Mouse (Mus musculus): ENCODE data around the gene Fzr1. TPM values are rescaled to one million over a fixed set of nuclear protein-coding genes. Genes with fewer than 3 reads are reported as not detected.

The Fzr1 gene
- total and polyA plus RNA-seq, 2 experiments from 2014 or later, result 98.3 to 147 TPM

DNA sequence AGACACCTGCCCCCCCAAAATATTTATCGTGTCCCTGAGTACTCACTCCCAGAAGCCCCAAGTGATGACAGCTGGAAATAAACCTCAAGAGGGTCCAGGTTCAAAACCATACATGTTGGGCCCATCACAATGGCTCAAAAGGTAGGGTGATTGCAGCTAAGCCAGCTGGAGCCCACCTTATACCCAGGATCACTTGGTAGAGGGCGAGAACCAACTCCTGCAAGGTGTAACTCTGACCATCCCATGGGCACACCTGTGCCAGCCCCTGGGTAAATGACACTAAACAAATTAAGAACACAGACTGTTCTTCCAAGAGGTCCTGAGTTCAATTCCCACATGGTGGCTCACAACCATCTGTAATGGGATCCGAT is 852 bp upstream of the Fzr1 start:
- Histone ChIP-seq H3K9me3 (ENCODE audit: low read length) (no peaks in the 10 kb centered on the region), H3K4me1 (ENCODE audit: insufficient read depth, low read length) (peaks cover 12% of the 10 kb centered on the region), H3K9ac (replicated peaks; ENCODE audit: low read length, poor library complexity, severe bottlenecking) (peak overlapping the region; percentile 15), H3K27ac (ENCODE audit: low read depth, low read length) (peak overlapping the region; percentile 13), H3K27me3 (ENCODE audit: insufficient read depth, low read length) (no peaks in the 10 kb centered on the region), H3K36me3 (ENCODE audit: insufficient read depth, low read length) (peaks cover 4% of the 10 kb centered on the region), H3K4me2 (ENCODE audit: low read depth, low read length, poor library complexity, severe bottlenecking) (peak overlapping the region; percentile 87), H3K4me3 (ENCODE audit: low read depth, low read length) (peak overlapping the region; percentile 79)
- DNase-seq (ENCODE audit: low spot score) (no peak), ATAC-seq (ENCODE audit: low FRiP score) (no peak; the same call in 1 of the 2 replicates)
- 56% methylated on average over 3 of the region's 3 CpGs for WGBS
- TF ChIP-seq CTCF (IDR thresholded peaks at IDR 0.05), result no peak

GRCm38 (mm10) chr10:81378553-81379182 is 352 bp upstream of the Fzr1 start:
- Histone ChIP-seq H3K36me3 (ENCODE audit: insufficient read depth, low read length) (peaks cover 5% of the 10 kb centered on the region), H3K27ac (ENCODE audit: low read depth, low read length) (peak overlapping the region; percentile 13), H3K4me2 (ENCODE audit: low read depth, low read length, poor library complexity, severe bottlenecking) (peak overlapping the region; percentile 87), H3K9ac (replicated peaks; ENCODE audit: low read length, poor library complexity, severe bottlenecking) (peak overlapping the region; percentile 89), H3K9me3 (ENCODE audit: low read length) (no peaks in the 10 kb centered on the region), H3K4me3 (ENCODE audit: low read depth, low read length) (peak overlapping the region; percentile 79), H3K27me3 (ENCODE audit: insufficient read depth, low read length) (no peaks in the 10 kb centered on the region), H3K4me1 (ENCODE audit: insufficient read depth, low read length) (peaks cover 12% of the 10 kb centered on the region)
- TF ChIP-seq CTCF (IDR thresholded peaks at IDR 0.05), result peak; percentile 45
- under 1% methylated on average over 46 of the region's 46 CpGs for WGBS
- DNase-seq (ENCODE audit: low spot score), result peak; percentile 100
- ATAC-seq (ENCODE audit: low FRiP score), result peak; percentile 97

DNA sequence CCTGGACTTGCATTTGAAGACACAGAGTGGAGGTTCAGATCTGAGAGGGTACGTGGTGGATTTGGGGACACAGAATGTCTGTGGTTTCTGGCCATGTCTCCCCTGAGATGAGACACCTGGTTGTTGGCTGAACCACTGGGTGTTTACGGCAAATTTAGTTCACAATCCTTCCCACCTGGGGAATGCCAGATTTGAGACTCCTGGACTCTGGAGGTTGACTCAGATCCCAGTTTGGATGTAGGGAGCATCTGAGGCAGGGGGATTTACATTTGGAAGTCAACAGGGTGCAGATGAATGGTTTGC is 1.0 kb downstream of the Fzr1 start:
- Histone ChIP-seq H3K9me3 (ENCODE audit: low read length) (no peaks in the 10 kb centered on the region), H3K4me2 (ENCODE audit: low read depth, low read length, poor library complexity, severe bottlenecking) (peak overlapping the region; percentile 87), H3K4me1 (ENCODE audit: insufficient read depth, low read length) (peaks cover 12% of the 10 kb centered on the region), H3K27me3 (ENCODE audit: insufficient read depth, low read length) (no peaks in the 10 kb centered on the region), H3K36me3 (ENCODE audit: insufficient read depth, low read length) (peaks cover 8% of the 10 kb centered on the region), H3K9ac (replicated peaks; ENCODE audit: low read length, poor library complexity, severe bottlenecking) (peak overlapping the region; percentile 89), H3K27ac (ENCODE audit: low read depth, low read length) (peak overlapping the region; percentile 82), H3K4me3 (ENCODE audit: low read depth, low read length) (peak overlapping the region; percentile 79)
- DNase-seq (ENCODE audit: low spot score) (no peak), ATAC-seq (ENCODE audit: low FRiP score) (no peak)
- 44% methylated on average over 2 of the region's 2 CpGs for WGBS
- TF ChIP-seq CTCF (IDR thresholded peaks at IDR 0.05), result no peak

DNA sequence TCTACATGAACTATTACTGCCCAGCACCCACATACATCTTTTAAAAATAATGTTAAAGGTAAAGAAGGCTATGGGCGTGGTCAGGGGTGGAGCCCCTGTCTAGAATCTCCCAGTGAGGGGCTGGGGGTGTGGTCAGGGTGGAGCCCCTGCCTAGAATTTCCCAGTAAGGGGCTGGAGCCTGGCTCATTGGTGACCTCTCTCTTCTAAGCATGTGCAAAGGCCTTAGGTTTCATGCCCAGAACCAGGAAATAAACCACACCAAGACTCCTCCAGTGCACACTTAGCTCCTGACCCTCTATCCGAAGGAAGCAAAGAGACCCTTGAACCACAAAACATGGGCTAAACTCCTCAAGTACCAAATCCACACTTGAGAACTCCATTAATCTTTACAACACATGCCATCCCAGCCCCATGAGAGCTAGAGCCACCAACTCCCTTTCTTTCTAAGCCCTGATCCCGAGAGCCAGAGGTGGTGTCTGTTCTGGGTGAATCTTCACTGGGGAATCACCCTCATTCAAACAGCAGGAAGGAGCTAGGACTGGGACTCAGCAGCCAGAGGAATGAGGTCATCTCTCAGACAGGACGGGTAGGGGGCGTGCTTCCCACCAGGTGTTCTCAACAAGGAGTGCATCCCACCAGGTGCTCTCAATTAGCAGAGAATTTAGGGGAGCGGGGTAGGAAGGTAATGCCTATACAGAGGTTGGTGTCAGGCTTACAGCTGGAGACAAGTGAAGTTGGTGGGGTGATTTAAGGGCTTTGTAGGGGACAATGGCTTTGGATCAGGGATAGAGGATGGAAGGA is 1.6 kb downstream of the Fzr1 start:
- H3K4me1 ChIP-seq (ENCODE audit: insufficient read depth, low read length), result peaks cover 12% of the 10 kb centered on the region
- 41% methylated on average over 6 of the region's 6 CpGs for WGBS

DNA sequence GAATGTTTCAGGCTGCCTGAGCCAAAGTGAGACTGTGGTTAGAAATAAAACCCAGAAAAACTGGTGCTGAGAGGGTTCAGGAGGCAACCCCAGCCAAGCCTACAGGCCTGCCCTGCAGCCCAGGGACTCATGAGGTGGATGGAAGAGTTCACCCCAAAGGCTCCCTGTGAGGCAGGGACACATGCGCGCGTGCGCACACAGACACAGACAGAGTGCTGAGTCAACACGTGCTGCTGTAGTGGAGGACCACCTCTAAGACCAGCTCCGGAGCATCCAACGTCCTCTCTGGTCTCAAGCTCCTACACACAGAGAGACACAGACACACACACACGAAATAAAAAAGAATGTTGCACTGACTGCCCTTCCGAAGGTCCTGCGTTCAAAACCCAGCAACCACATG is 3.0 kb downstream of the Fzr1 start:
- Histone ChIP-seq H3K4me1 (ENCODE audit: insufficient read depth, low read length) (peaks cover 12% of the 10 kb centered on the region), H3K36me3 (ENCODE audit: insufficient read depth, low read length) (peaks cover 18% of the 10 kb centered on the region), H3K9ac (replicated peaks; ENCODE audit: low read length, poor library complexity, severe bottlenecking) (no peak overlapping the region), H3K4me3 (ENCODE audit: low read depth, low read length) (no peak overlapping the region), H3K27me3 (ENCODE audit: insufficient read depth, low read length) (no peaks in the 10 kb centered on the region), H3K4me2 (ENCODE audit: low read depth, low read length, poor library complexity, severe bottlenecking) (no peak overlapping the region), H3K9me3 (ENCODE audit: low read length) (no peaks in the 10 kb centered on the region), H3K27ac (ENCODE audit: low read depth, low read length) (no peak overlapping the region)
- 97% methylated on average over 10 of the region's 10 CpGs for WGBS
- DNase-seq (ENCODE audit: low spot score) (no peak), ATAC-seq (ENCODE audit: low FRiP score) (no peak)
- TF ChIP-seq CTCF (IDR thresholded peaks at IDR 0.05), result no peak

More for the DNA sequence above, 1.6 kb downstream of the Fzr1 start:
- H3K9ac ChIP-seq (replicated peaks; ENCODE audit: low read length, poor library complexity, severe bottlenecking), result peak overlapping the region; percentile 89
- DNase-seq (ENCODE audit: low spot score) (no peak), ATAC-seq (ENCODE audit: low FRiP score) (no peak)
- H3K9me3 ChIP-seq (ENCODE audit: low read length), result no peaks in the 10 kb centered on the region
- peak overlapping the region; percentile 82; the same call in 1 of the 2 replicates for H3K27ac ChIP-seq (ENCODE audit: low read depth, low read length)
- H3K4me2 ChIP-seq (ENCODE audit: low read depth, low read length, poor library complexity, severe bottlenecking), result peak overlapping the region; percentile 87
- no peaks in the 10 kb centered on the region for H3K27me3 ChIP-seq (ENCODE audit: insufficient read depth, low read length)
- H3K4me3 ChIP-seq (ENCODE audit: low read depth, low read length), result peak overlapping the region; percentile 79
- H3K36me3 ChIP-seq (ENCODE audit: insufficient read depth, low read length), result peaks cover 11% of the 10 kb centered on the region
- TF ChIP-seq CTCF (IDR thresholded peaks at IDR 0.05), result peak; percentile 21

GRCm38 (mm10) chr10:81367207-81367495 is 11.2 kb downstream of the Fzr1 start:
- Histone ChIP-seq H3K27ac (ENCODE audit: low read depth, low read length) (no peak overlapping the region), H3K36me3 (ENCODE audit: insufficient read depth, low read length) (peaks cover 58% of the 10 kb centered on the region), H3K9me3 (ENCODE audit: low read length) (no peaks in the 10 kb centered on the region), H3K27me3 (ENCODE audit: insufficient read depth, low read length) (0 out of 2 replicates have a peak, but pooled peaks cover 14% of the 10 kb centered on the region), H3K9ac (replicated peaks; ENCODE audit: low read length, poor library complexity, severe bottlenecking) (no peak overlapping the region), H3K4me1 (ENCODE audit: insufficient read depth, low read length) (peaks cover 7% of the 10 kb centered on the region; the same call in 1 of the 2 replicates), H3K4me2 (ENCODE audit: low read depth, low read length, poor library complexity, severe bottlenecking) (no peak overlapping the region), H3K4me3 (ENCODE audit: low read depth, low read length) (no peak overlapping the region)
- no peak for ATAC-seq (ENCODE audit: low FRiP score)
- WGBS, result 62% methylated on average over 6 of the region's 6 CpGs
- no peak for TF ChIP-seq CTCF (IDR thresholded peaks at IDR 0.05)
- no peak for DNase-seq (ENCODE audit: low spot score)

All from midbrain, postnatal 0 days (tissue).